Mouse (Mus musculus): ENCODE measurements around the gene Ppm1m. TPM values are rescaled to one million over a fixed set of nuclear protein-coding genes. Genes with fewer than 3 reads are reported as not detected.

Ppm1m gene
- polyA plus RNA-seq, 1 experiment from 2014 or later = 57.2 TPM

- H3K27me3 ChIP-seq = no peaks in the 10 kb centered on the region
- peaks cover 91% of the 10 kb centered on the region for H3K36me3 ChIP-seq
- H3K4me1 ChIP-seq = no peaks in the 10 kb centered on the region
- 97% methylated on average over 4 of the region's 4 CpGs for WGBS
- H3K4me3 ChIP-seq = no peak overlapping the region
- no peak overlapping the region for H3K27ac ChIP-seq
- no peaks in the 10 kb centered on the region for H3K9me3 ChIP-seq
- no peak overlapping the region for H3K4me2 ChIP-seq (replicated peaks)
- ATAC-seq (ENCODE audit: insufficient number of reproducible peaks, insufficient read depth, low FRiP score, low TSS enrichment) = no peak
- H3K9ac ChIP-seq = no peak overlapping the region
These were observed 17.4 kb downstream of the Ppm1m start for GRCm38 (mm10) chr9:106182146-106182545.

- no peak for ATAC-seq (ENCODE audit: insufficient number of reproducible peaks, insufficient read depth, low FRiP score, low TSS enrichment)
- Histone ChIP-seq H3K36me3 (peaks cover 79% of the 10 kb centered on the region), H3K9ac (no peak overlapping the region), H3K9me3 (no peaks in the 10 kb centered on the region), H3K27me3 (no peaks in the 10 kb centered on the region), H3K4me3 (no peak overlapping the region), H3K4me2 (replicated peaks) (no peak overlapping the region), H3K27ac (no peak overlapping the region), H3K4me1 (peaks cover 7% of the 10 kb centered on the region; the same call in 1 of the 2 replicates)
- 90% methylated on average over 3 of the region's 3 CpGs for WGBS
These were observed 19.6 kb downstream of the Ppm1m start for GRCm38 (mm10) chr9:106179964-106180363.

DNA sequence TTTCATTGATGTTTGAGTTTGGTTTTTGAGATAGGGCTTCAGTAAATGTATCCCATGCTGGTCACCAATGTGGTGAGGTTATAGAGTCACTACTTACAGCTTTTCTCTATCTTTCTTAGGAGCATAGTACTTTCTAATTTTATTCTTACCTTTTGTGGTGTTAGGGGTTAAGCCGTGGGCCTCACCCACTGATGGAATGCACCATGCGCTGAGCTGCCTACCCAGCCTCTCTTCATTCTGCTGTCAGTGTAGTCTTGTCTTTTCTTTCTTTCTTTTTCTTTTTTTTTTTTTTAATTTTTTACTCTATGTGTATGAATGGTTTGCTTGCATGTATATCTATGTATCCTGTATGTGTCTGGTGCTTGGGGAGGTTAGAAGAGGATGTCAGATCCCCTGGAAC lies 20.1 kb downstream of the Ppm1m start:
- H3K27ac ChIP-seq = no peak overlapping the region
- no peak overlapping the region for H3K4me2 ChIP-seq (replicated peaks)
- WGBS = 90% methylated on average over 2 of the region's 2 CpGs
- peaks cover 12% of the 10 kb centered on the region; the same call in 1 of the 2 replicates for H3K4me1 ChIP-seq
- H3K9me3 ChIP-seq = no peaks in the 10 kb centered on the region
- ATAC-seq (ENCODE audit: insufficient number of reproducible peaks, insufficient read depth, low FRiP score, low TSS enrichment) = no peak
- no peak overlapping the region for H3K4me3 ChIP-seq
- peaks cover 74% of the 10 kb centered on the region for H3K36me3 ChIP-seq
- H3K9ac ChIP-seq = no peak overlapping the region
- H3K27me3 ChIP-seq = no peaks in the 10 kb centered on the region

DNA sequence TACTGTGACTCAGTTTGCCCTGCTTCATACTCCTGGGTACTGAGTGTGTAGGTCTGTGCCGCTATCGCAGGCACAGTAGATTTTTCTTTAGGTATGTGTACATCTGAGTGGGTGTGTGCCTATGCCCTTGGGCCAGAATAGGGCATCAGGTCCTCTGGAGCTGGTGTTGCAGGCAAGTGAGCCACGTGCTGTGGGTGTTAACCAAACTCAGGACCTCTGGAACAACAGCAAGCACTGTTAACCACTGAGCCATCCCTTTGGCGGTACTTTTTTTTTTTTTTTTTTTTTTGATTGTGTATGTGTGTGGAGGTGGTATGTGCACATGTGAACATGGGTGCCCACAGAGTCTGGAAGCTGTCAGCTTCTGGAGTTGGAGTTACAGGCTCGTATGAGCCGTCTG lies 21.7 kb downstream of the Ppm1m start:
- H3K27me3 ChIP-seq = no peaks in the 10 kb centered on the region
- no peak overlapping the region for H3K4me2 ChIP-seq (replicated peaks)
- H3K9ac ChIP-seq = no peak overlapping the region
- H3K4me1 ChIP-seq = peaks cover 26% of the 10 kb centered on the region
- H3K9me3 ChIP-seq = no peaks in the 10 kb centered on the region
- ATAC-seq (ENCODE audit: insufficient number of reproducible peaks, insufficient read depth, low FRiP score, low TSS enrichment) = no peak
- 93% methylated on average over 6 of the region's 6 CpGs for WGBS
- no peak overlapping the region for H3K4me3 ChIP-seq
- H3K27ac ChIP-seq = no peak overlapping the region
- H3K36me3 ChIP-seq = peaks cover 57% of the 10 kb centered on the region

- H3K27ac ChIP-seq = no peak overlapping the region
- WGBS = 84% methylated on average over 5 of the region's 5 CpGs
- no peak overlapping the region for H3K9ac ChIP-seq
- no peaks in the 10 kb centered on the region for H3K27me3 ChIP-seq
- H3K4me3 ChIP-seq = no peak overlapping the region
- H3K9me3 ChIP-seq = no peaks in the 10 kb centered on the region
- peaks cover 27% of the 10 kb centered on the region for H3K4me1 ChIP-seq
- H3K4me2 ChIP-seq (replicated peaks) = no peak overlapping the region
- peaks cover 47% of the 10 kb centered on the region for H3K36me3 ChIP-seq
- ATAC-seq (ENCODE audit: insufficient number of reproducible peaks, insufficient read depth, low FRiP score, low TSS enrichment) = no peak
These were observed 22.8 kb downstream of the Ppm1m start for GRCm38 (mm10) chr9:106176769-106177168.

GRCm38 (mm10) chr9:106175552-106176200 lies 23.9 kb downstream of the Ppm1m start:
- Histone ChIP-seq H3K4me3 (no peak overlapping the region), H3K27me3 (no peaks in the 10 kb centered on the region), H3K4me1 (peaks cover 27% of the 10 kb centered on the region), H3K9me3 (no peaks in the 10 kb centered on the region), H3K36me3 (peaks cover 36% of the 10 kb centered on the region), H3K9ac (no peak overlapping the region), H3K4me2 (replicated peaks) (no peak overlapping the region), H3K27ac (no peak overlapping the region)
- no peak for ATAC-seq (ENCODE audit: insufficient number of reproducible peaks, insufficient read depth, low FRiP score, low TSS enrichment)
- 58% methylated on average over 3 of the region's 3 CpGs for WGBS

- Histone ChIP-seq H3K27me3 (no peaks in the 10 kb centered on the region), H3K36me3 (peaks cover 21% of the 10 kb centered on the region), H3K4me1 (peaks cover 35% of the 10 kb centered on the region), H3K9me3 (no peaks in the 10 kb centered on the region), H3K27ac (no peak overlapping the region), H3K4me3 (peak overlapping the region; percentile 31), H3K9ac (0 out of 2 replicates have a peak overlapping the region, but pooled peaks have one; percentile 24), H3K4me2 (replicated peaks) (peak overlapping the region; percentile 72)
- no peak for ATAC-seq (ENCODE audit: insufficient number of reproducible peaks, insufficient read depth, low FRiP score, low TSS enrichment)
- 54% methylated on average over 2 of the region's 2 CpGs for WGBS
These were observed 26.2 kb downstream of the Ppm1m start for GRCm38 (mm10) chr9:106173363-106173762.

- Histone ChIP-seq H3K4me1 (peaks cover 35% of the 10 kb centered on the region), H3K9ac (peak overlapping the region; percentile 95), H3K36me3 (peaks cover 13% of the 10 kb centered on the region), H3K27me3 (no peaks in the 10 kb centered on the region), H3K27ac (no peak overlapping the region), H3K9me3 (no peaks in the 10 kb centered on the region), H3K4me2 (replicated peaks) (peak overlapping the region; percentile 72), H3K4me3 (peak overlapping the region; percentile 93)
- 21% methylated on average over 3 of the region's 3 CpGs for WGBS
- ATAC-seq (ENCODE audit: insufficient number of reproducible peaks, insufficient read depth, low FRiP score, low TSS enrichment) = no peak
These were observed 27.0 kb downstream of the Ppm1m start for GRCm38 (mm10) chr9:106172527-106172926.

- ATAC-seq (ENCODE audit: insufficient number of reproducible peaks, insufficient read depth, low FRiP score, low TSS enrichment) = peak; percentile 30; the same call in 1 of the 2 replicates
- Histone ChIP-seq H3K9me3 (no peaks in the 10 kb centered on the region), H3K9ac (peak overlapping the region; percentile 95)
These were observed 28.0 kb downstream of the Ppm1m start for GRCm38 (mm10) chr9:106171346-106172158.

DNA sequence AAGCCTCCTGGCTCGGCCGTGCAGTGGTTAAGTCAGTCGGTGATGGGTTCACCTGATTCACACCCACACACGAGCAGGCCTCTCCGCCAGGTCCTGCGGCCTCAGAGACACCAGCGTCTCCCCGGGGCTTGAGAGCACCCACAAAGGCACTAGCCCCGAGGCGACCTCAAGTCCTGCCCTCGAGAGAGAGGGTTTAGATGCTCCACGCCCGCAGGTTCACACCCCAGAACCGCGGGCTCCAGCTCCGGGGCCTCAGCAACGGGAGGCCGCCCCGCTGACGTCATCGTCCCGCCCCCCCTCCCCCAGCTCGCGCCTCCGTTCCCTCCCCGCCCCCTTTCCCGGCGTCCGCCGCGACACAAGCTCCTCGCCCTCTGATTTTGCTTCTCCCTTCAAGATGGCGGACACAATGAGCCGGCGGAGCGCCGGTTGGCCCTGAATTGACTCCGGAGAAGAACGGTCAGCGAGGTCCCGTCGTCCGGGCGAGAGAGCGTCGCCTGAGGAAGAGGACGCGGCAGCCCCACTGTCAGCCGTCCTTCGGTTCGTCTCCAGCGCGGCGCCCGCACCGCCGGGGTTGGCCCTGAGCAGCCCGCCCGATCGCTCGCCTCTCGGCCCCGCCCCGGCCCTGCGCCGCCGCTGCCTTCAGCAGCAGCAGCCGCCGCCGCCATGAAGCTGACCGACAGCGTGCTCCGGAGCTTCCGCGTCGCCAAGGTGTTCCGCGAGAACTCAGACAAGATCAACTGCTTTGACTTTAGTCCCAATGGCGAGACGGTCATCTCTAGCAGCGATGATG lies 28.8 kb downstream of the Ppm1m start, which contains the start of gene Wdr82:
Gene Wdr82 (plus strand): TSS at position 373 of the 790 bp plus-strand sequence.
- peak within 1 kb of the TSS; percentile 72 for H3K4me2 ChIP-seq (replicated peaks)
- H3K27ac ChIP-seq = peak within 1 kb of the TSS; percentile 97
- H3K27me3 ChIP-seq = no peaks in the 10 kb centered on the region
- under 1% methylated on average over 78 of the region's 81 CpGs for WGBS
- H3K4me1 ChIP-seq = peaks cover 35% of the 10 kb centered on the region
- no peaks in the 10 kb centered on the region for H3K9me3 ChIP-seq
- H3K9ac ChIP-seq = peak within 1 kb of the TSS; percentile 95
- ATAC-seq (ENCODE audit: insufficient number of reproducible peaks, insufficient read depth, low FRiP score, low TSS enrichment) = peak; percentile 85
- peak within 1 kb of the TSS; percentile 93 for H3K4me3 ChIP-seq
- no peaks in the 10 kb centered on the region for H3K36me3 ChIP-seq

More at GRCm38 (mm10) chr9:106171346-106172158, 28.0 kb downstream of the Ppm1m start:
- Histone ChIP-seq H3K36me3 (peaks cover 4% of the 10 kb centered on the region; the same call in 1 of the 2 replicates), H3K4me1 (peaks cover 35% of the 10 kb centered on the region), H3K27ac (peak overlapping the region; percentile 97), H3K4me3 (peak overlapping the region; percentile 93), H3K4me2 (replicated peaks) (peak overlapping the region; percentile 72), H3K27me3 (no peaks in the 10 kb centered on the region)
- WGBS = under 1% methylated on average over 30 of the region's 30 CpGs

GRCm38 (mm10) chr9:106169917-106170316 lies 29.6 kb downstream of the Ppm1m start:
- Histone ChIP-seq H3K9me3 (no peaks in the 10 kb centered on the region), H3K4me2 (replicated peaks) (peak overlapping the region; percentile 71)

More at GRCm38 (mm10) chr9:106169917-106170316, 29.6 kb downstream of the Ppm1m start:
- H3K36me3 ChIP-seq = no peaks in the 10 kb centered on the region
- no peak overlapping the region for H3K27ac ChIP-seq
- H3K27me3 ChIP-seq = no peaks in the 10 kb centered on the region
- ATAC-seq (ENCODE audit: insufficient number of reproducible peaks, insufficient read depth, low FRiP score, low TSS enrichment) = no peak
- WGBS = 27% methylated on average over 6 of the region's 6 CpGs
- H3K4me3 ChIP-seq = peak overlapping the region; percentile 93; the same call in 1 of the 2 replicates
- H3K4me1 ChIP-seq = peaks cover 27% of the 10 kb centered on the region
- H3K9ac ChIP-seq = no peak overlapping the region
